Mouse (Mus musculus) intestine, embryonic 15.5 days (tissue): ENCODE measurements around the gene Man2c1. TPM values are rescaled to one million over a fixed set of nuclear protein-coding genes. Genes with fewer than 3 reads are reported as not detected.

Source experiments
- ATAC-seq: fragments of 200-750 bp; cut with Nextera tagmentation; 2 replicates; pipeline ENCODE4 v1.8.0; 2017; ENCODE audit warnings: moderate TSS enrichment, moderate library complexity
- H3K27ac ChIP-seq: fragments of 300-500 bp; sonication (generic); 2 replicates; pipeline ENCODE4 v1.5.1; 2015; ENCODE audit warnings: mild to moderate bottlenecking, inconsistent platforms
- H3K27me3 ChIP-seq: fragments of 300-500 bp; sonication (generic); replicated peaks from 2 replicates; pipeline ENCODE4 v1.6.1; 2015; ENCODE audit warnings: inconsistent platforms
- H3K36me3 ChIP-seq: fragments of 300-500 bp; sonication (generic); 2 replicates; pipeline ENCODE4 v1.6.1; 2015; ENCODE audit warnings: inconsistent platforms
- H3K4me1 ChIP-seq: fragments of 300-500 bp; sonication (generic); replicated peaks from 2 replicates; pipeline ENCODE4 v1.6.1; 2015; ENCODE audit warnings: inconsistent platforms
- H3K4me2 ChIP-seq: fragments of 300-500 bp; sonication (generic); replicated peaks from 2 replicates; pipeline ENCODE4 v1.6.1; 2015; ENCODE audit warnings: mild to moderate bottlenecking, inconsistent platforms
- H3K4me3 ChIP-seq: fragments of 300-500 bp; sonication (generic); replicated peaks from 2 replicates; pipeline ENCODE4 v1.5.1; 2015; ENCODE audit warnings: inconsistent platforms
- H3K9ac ChIP-seq: fragments of 300-500 bp; sonication (generic); 2 replicates; pipeline ENCODE4 v1.6.1; 2015; ENCODE audit warnings: inconsistent platforms
- H3K9me3 ChIP-seq: fragments of 300-500 bp; sonication (generic); 2 replicates; pipeline ENCODE4 v1.6.1; 2016; ENCODE audit warnings: inconsistent platforms
- WGBS: fragments of 180-500 bp; shearing (Covaris S2); methylation state at CpG from one replicate; pipeline ENCODE4 v1.1.7; 2015; 5-methylcytosine and 5-hydroxymethylcytosine counted together
- polyA plus RNA-seq: library from polyadenylated mRNA; unstranded; fragments of >200 nt; fragmentation: Nextera tagmentation; extraction: Ambion mirVana; gene quantifications from 2 replicates; pipeline ENCODE4 v1.2.1, GENCODE M21; 2015

The Man2c1 gene
- polyA plus RNA-seq, 1 experiment from 2014 or later, result 50.6 TPM

GRCm38 (mm10) chr9:57146451-57147066, 16.1 kb downstream of the Man2c1 start:
- no peak overlapping the region for H3K9ac ChIP-seq
- no peaks in the 10 kb centered on the region for H3K9me3 ChIP-seq
- WGBS, result 86% methylated on average over 17 of the region's 17 CpGs
- peaks cover 11% of the 10 kb centered on the region for H3K36me3 ChIP-seq
- no peak overlapping the region for H3K27ac ChIP-seq
- peaks cover 8% of the 10 kb centered on the region for H3K4me1 ChIP-seq
- H3K27me3 ChIP-seq, result no peaks in the 10 kb centered on the region
- ATAC-seq, result no peak
- no peak overlapping the region; the same call in 1 of the 2 replicates for H3K4me2 ChIP-seq
- H3K4me3 ChIP-seq, result no peak overlapping the region

- Histone ChIP-seq H3K9me3 (no peaks in the 10 kb centered on the region), H3K36me3 (peaks cover 4% of the 10 kb centered on the region), H3K4me2 (peak overlapping the region; percentile 80), H3K27ac (peak overlapping the region; percentile 81), H3K4me1 (peaks cover 8% of the 10 kb centered on the region), H3K4me3 (peak overlapping the region; percentile 53), H3K27me3 (no peaks in the 10 kb centered on the region), H3K9ac (peak overlapping the region; percentile 68)
- ATAC-seq, result peak; percentile 55
- WGBS, result 7% methylated on average over 19 of the region's 19 CpGs
Measured at GRCm38 (mm10) chr9:57147205-57148143, 17.0 kb downstream of the Man2c1 start.

DNA sequence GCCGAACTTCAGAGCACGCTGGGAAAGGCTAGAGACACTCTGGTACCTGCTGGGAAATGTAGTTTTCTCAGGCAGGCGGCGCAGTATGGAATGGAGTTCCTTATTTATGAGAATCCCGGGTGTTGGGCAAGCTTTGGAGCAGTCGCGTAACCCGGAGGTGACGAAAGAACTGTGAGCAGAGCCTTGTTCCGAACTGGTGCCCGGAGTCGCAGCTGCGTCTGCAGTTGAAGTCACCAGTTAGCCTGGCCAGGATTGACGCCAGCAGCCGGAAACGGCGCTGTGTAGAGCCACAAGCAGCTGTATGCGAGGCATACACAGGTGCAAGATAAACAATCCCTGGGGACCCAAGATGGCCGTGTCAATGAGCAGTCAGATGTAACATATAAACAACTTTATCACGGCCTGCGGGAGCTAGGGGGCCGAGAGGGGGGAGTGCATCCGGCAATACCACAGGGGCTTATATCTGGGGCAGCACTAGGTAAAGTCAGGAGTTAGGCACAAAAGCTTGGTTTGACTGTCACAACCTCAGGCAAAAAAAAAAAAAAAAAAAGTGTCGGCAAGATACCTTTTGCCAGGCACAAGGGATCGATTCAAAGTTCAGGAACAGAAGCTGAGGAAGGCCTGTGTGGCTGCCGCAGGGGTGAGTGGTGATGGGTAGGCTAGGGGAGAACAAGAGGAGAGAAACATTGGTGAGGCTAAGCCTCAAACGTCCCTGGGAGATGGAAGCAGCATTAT, 17.8 kb downstream of the Man2c1 start, which contains the start of gene Neil1:
TSS of gene Neil1 (minus strand) at position 162 of the 735 bp plus-strand sequence.
- ATAC-seq, result peak; percentile 95
- Histone ChIP-seq H3K9ac (peak within 1 kb of the TSS; percentile 68), H3K4me3 (peak within 1 kb of the TSS; percentile 53), H3K36me3 (peaks cover 4% of the 10 kb centered on the region; the same call in 1 of the 2 replicates), H3K4me2 (peak within 1 kb of the TSS; percentile 80), H3K9me3 (no peaks in the 10 kb centered on the region), H3K4me1 (peaks cover 8% of the 10 kb centered on the region), H3K27me3 (no peaks in the 10 kb centered on the region), H3K27ac (peak within 1 kb of the TSS; percentile 81)
- 2% methylated on average over 27 of the region's 27 CpGs for WGBS

- Histone ChIP-seq H3K9ac (peak overlapping the region; percentile 68; the same call in 1 of the 2 replicates), H3K9me3 (no peaks in the 10 kb centered on the region), H3K4me3 (peak overlapping the region; percentile 53; the same call in 1 of the 2 replicates)
Measured at GRCm38 (mm10) chr9:57149021-57149420, 18.5 kb downstream of the Man2c1 start.

GRCm38 (mm10) chr9:57150192-57150591, 19.7 kb downstream of the Man2c1 start:
- Histone ChIP-seq H3K9me3 (no peaks in the 10 kb centered on the region), H3K4me2 (no peak overlapping the region), H3K36me3 (no peaks in the 10 kb centered on the region), H3K9ac (no peak overlapping the region), H3K4me1 (peaks cover 8% of the 10 kb centered on the region), H3K27me3 (no peaks in the 10 kb centered on the region), H3K27ac (no peak overlapping the region), H3K4me3 (no peak overlapping the region)
- WGBS, result 81% methylated on average over 5 of the region's 5 CpGs
- no peak for ATAC-seq

More at GRCm38 (mm10) chr9:57149021-57149420, 18.5 kb downstream of the Man2c1 start:
- ATAC-seq, result no peak
- H3K4me1 ChIP-seq, result peaks cover 8% of the 10 kb centered on the region
- H3K27me3 ChIP-seq, result no peaks in the 10 kb centered on the region
- WGBS, result 67% methylated on average over 6 of the region's 6 CpGs
- no peak overlapping the region; the same call in 1 of the 2 replicates for H3K27ac ChIP-seq
- peak overlapping the region; percentile 80 for H3K4me2 ChIP-seq
- H3K36me3 ChIP-seq, result peaks cover 4% of the 10 kb centered on the region; the same call in 1 of the 2 replicates

DNA sequence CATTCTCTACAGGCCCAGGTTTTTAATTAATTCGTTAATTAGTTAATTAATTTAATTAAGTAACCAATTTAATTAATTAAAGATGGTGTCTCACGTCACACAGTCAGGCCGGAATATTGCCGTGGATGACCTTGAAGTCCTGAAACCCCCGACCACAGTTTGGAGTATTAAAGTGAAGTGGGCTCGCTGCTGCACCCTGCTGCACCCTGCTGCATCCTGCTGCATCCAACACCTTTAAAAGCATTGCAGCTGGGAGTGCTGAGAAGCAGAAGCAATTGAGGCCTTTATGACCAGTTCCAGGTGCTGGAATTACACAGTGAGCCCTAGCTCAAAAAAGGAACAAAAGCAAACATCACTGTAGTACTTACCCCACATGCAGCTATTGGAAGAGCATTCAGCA, 21.8 kb downstream of the Man2c1 start:
- no peaks in the 10 kb centered on the region for H3K36me3 ChIP-seq
- no peak overlapping the region for H3K4me3 ChIP-seq
- WGBS, result 52% methylated on average over 6 of the region's 6 CpGs
- no peaks in the 10 kb centered on the region for H3K9me3 ChIP-seq
- H3K27me3 ChIP-seq, result no peaks in the 10 kb centered on the region
- no peak overlapping the region for H3K4me2 ChIP-seq
- H3K27ac ChIP-seq, result no peak overlapping the region
- ATAC-seq, result no peak
- H3K4me1 ChIP-seq, result peaks cover 10% of the 10 kb centered on the region
- no peak overlapping the region for H3K9ac ChIP-seq

DNA sequence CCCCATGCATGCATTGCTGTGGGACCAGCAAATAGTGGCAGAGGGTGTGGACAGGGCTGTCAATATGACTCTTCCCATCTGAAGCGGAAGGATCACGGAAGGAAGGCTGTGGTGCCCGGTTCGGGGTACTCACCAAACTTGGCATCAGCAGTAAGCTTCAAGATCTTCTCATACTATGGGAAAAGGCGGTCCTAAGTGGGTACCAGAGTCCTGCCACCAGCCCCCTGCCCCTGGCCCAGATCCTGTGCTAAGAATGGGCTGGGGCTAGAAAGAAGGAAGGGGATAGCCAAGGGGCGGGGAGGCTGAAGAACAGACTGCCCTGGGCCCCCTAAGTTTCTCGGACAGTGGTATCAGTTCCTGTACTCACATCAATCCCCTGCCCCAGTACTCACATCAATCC, 25.9 kb downstream of the Man2c1 start:
- Histone ChIP-seq H3K9ac (no peak overlapping the region), H3K36me3 (no peaks in the 10 kb centered on the region), H3K4me2 (no peak overlapping the region), H3K27ac (no peak overlapping the region), H3K9me3 (no peaks in the 10 kb centered on the region), H3K27me3 (no peaks in the 10 kb centered on the region), H3K4me1 (peaks cover 10% of the 10 kb centered on the region), H3K4me3 (no peak overlapping the region)
- WGBS, result 92% methylated on average over 7 of the region's 7 CpGs
- ATAC-seq, result no peak

DNA sequence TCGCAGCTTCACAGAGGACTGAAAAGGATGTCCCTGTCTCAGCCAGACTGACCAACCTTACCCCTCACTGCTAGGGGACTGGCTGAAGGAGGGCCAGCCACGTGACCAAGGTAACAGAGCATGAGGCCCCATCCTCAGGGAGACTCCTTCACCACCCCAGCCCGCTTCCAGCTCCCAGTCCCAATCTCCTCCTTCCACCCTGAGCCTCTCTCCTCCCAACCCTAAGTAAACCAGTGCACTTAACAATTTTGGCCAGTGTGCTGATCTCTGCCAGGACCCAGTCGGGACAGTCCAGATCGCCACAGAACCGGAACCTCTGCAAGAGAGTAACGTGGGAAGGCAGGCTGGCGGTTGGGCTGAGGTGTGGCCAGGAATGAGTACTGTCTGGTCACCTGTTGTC, 26.3 kb downstream of the Man2c1 start:
- Histone ChIP-seq H3K27me3 (no peaks in the 10 kb centered on the region), H3K36me3 (no peaks in the 10 kb centered on the region), H3K4me1 (peaks cover 10% of the 10 kb centered on the region), H3K4me2 (peak overlapping the region; percentile 78), H3K27ac (no peak overlapping the region), H3K4me3 (no peak overlapping the region), H3K9ac (no peak overlapping the region), H3K9me3 (no peaks in the 10 kb centered on the region)
- 81% methylated on average over 8 of the region's 8 CpGs for WGBS
- no peak for ATAC-seq

GRCm38 (mm10) chr9:57157499-57157898, 27.0 kb downstream of the Man2c1 start:
- peaks cover 10% of the 10 kb centered on the region for H3K4me1 ChIP-seq
- H3K9ac ChIP-seq, result peak overlapping the region; percentile 68
- H3K36me3 ChIP-seq, result no peaks in the 10 kb centered on the region
- peak overlapping the region; percentile 78 for H3K4me2 ChIP-seq
- WGBS, result 28% methylated on average over 13 of the region's 13 CpGs
- no peaks in the 10 kb centered on the region for H3K27me3 ChIP-seq
- peak overlapping the region; percentile 71 for H3K4me3 ChIP-seq
- no peaks in the 10 kb centered on the region for H3K9me3 ChIP-seq
- no peak overlapping the region for H3K27ac ChIP-seq
- ATAC-seq, result no peak

DNA sequence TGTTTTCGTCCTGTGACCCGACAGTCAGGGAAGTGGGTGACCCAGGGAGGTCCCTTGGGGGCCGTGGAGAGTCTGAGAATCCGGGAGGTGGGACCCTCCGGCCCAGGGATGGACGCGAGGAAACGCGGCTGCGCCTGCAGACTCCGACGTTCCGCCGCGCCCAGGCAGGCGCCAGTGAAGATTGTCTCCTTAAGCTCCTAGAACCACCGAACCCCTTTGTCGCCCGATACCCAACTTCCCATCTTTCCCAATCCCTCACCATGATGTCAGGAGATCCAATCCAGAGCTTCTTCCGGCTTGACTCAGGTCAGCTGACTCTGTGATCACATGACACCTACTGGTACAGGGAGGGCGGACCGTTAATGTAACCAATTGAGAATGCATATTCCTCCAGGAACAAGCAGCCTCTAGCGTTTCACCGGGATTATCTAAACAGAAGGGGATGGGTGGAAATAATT, 27.6 kb downstream of the Man2c1 start, which contains the start of gene Commd4:
TSS of gene Commd4 (minus strand) at position 319 of the 458 bp plus-strand sequence.
- no peaks in the 10 kb centered on the region for H3K9me3 ChIP-seq
- peaks cover 10% of the 10 kb centered on the region for H3K4me1 ChIP-seq
- H3K9ac ChIP-seq, result peak within 1 kb of the TSS; percentile 68
- no peaks in the 10 kb centered on the region for H3K36me3 ChIP-seq
- H3K27ac ChIP-seq, result no peak within 1 kb of the TSS
- peak within 1 kb of the TSS; percentile 78 for H3K4me2 ChIP-seq
- under 1% methylated on average over 24 of the region's 24 CpGs for WGBS
- H3K4me3 ChIP-seq, result peak within 1 kb of the TSS; percentile 71
- peak; percentile 92 for ATAC-seq
- H3K27me3 ChIP-seq, result no peaks in the 10 kb centered on the region

- Histone ChIP-seq H3K27ac (no peak overlapping the region), H3K4me1 (peaks cover 10% of the 10 kb centered on the region), H3K4me3 (peak overlapping the region; percentile 71), H3K9me3 (no peaks in the 10 kb centered on the region), H3K9ac (no peak overlapping the region), H3K36me3 (no peaks in the 10 kb centered on the region), H3K27me3 (no peaks in the 10 kb centered on the region), H3K4me2 (peak overlapping the region; percentile 78)
- peak; percentile 13 for ATAC-seq
- WGBS, result 42% methylated on average over 11 of the region's 11 CpGs
Measured at GRCm38 (mm10) chr9:57158506-57158905, 28.0 kb downstream of the Man2c1 start.
